Mouse (Mus musculus) heart, postnatal 0 days (tissue): ENCODE data around the gene Schip1.

Source experiments
- CTCF ChIP-seq: IDR thresholded peaks from 2 replicates; pipeline ENCODE4 v1.5.1; 2016; ENCODE audit warnings: antibody characterized with exemption, control low read depth, low read depth
- EP300 ChIP-seq: IDR thresholded peaks from 2 replicates; pipeline ENCODE4 v1.6.1; 2016; ENCODE audit warnings: antibody characterized with exemption, low read depth

DNA sequence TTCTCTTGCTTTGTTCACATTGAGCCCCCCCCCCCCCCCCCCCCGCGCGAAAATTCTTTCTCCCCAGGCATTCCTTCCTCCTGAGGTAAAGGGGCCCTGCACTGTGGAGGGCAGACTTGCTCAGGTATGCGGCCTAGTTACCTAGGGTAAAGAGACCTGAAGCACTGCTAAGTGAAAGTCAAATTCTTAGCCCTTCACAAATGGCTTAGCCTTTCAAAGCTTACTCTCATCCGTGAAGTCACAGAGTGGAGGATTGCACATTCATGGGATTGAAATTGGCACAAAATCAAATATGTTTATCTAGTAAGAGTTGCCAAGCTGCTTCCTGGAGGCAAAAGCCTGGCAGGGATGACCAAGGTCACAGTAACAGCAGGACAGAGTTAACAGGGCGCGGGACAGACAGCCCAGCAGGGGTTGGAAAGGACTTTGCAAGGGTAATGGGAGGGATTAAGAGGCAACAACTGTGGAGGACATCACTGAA is 470.0 kb downstream of the Schip1 start:
- no peak for TF ChIP-seq CTCF
- no peak for TF ChIP-seq EP300
